Mouse (Mus musculus): Measurements from ENCODE around the gene Suds3. TPM values are rescaled to one million over a fixed set of nuclear protein-coding genes. Genes with fewer than 3 reads are reported as not detected.

The Suds3 gene
- polyA plus RNA-seq, 1 experiment: 76.0 TPM

- Histone ChIP-seq H3ac (ENCODE audit: control insufficient read depth, insufficient read length, low read depth) (peak overlapping the region; percentile 67), H3K79me3 (ENCODE audit: low read depth) (peaks cover 2% of the 10 kb centered on the region)
- TF ChIP-seq FOSL1 (IDR thresholded peaks at IDR 0.05; ENCODE audit: insufficient read depth, low read length, poor library complexity, severe bottlenecking) (no peak), CEBPB (IDR thresholded peaks at IDR 0.05; ENCODE audit: low read depth) (no peak), USF1 (IDR thresholded peaks at IDR 0.05; ENCODE audit: low read depth) (peak; percentile 1), MAX (IDR thresholded peaks at IDR 0.05) (no peak)
These were observed 4.9 kb upstream of the Suds3 start for GRCm38 (mm10) chr5:117120489-117121466.

GRCm38 (mm10) chr5:117119777-117120488 lies 4.0 kb upstream of the Suds3 start, which contains the start of gene Taok3:
TSS of gene Taok3 (plus strand) at chr5:117120129.
- TF ChIP-seq USF1 (IDR thresholded peaks at IDR 0.05; ENCODE audit: low read depth) (no peak), MYOG (IDR thresholded peaks at IDR 0.05; ENCODE audit: control insufficient read depth, extremely low read depth, insufficient read length) (no peak), CEBPB (IDR thresholded peaks at IDR 0.05; ENCODE audit: low read depth) (no peak), MYOD1 (IDR thresholded peaks at IDR 0.05; ENCODE audit: control insufficient read depth, insufficient read length, low read depth) (no peak)
- peak within 1 kb of the TSS; percentile 75 for H3ac ChIP-seq (ENCODE audit: control insufficient read depth, insufficient read length, low read depth)
- no peaks in the 10 kb centered on the region for H3K36me3 ChIP-seq (ENCODE audit: control insufficient read depth, insufficient read depth)
- H3K79me2 ChIP-seq (ENCODE audit: control insufficient read depth, insufficient read depth): peaks cover 18% of the 10 kb centered on the region
- H3K27me3 ChIP-seq (ENCODE audit: control insufficient read depth, insufficient read depth, insufficient read length): no peaks in the 10 kb centered on the region
- peak within 1 kb of the TSS; percentile 44 for H3K4me3 ChIP-seq (ENCODE audit: insufficient read depth, poor library complexity, severe bottlenecking)
- H3K79me3 ChIP-seq (ENCODE audit: low read depth): peaks cover 4% of the 10 kb centered on the region

More at GRCm38 (mm10) chr5:117120489-117121466, 4.9 kb upstream of the Suds3 start:
- H3K4me3 ChIP-seq (ENCODE audit: insufficient read depth, poor library complexity, severe bottlenecking): peak overlapping the region; percentile 44
- peaks cover 10% of the 10 kb centered on the region for H3K79me2 ChIP-seq (ENCODE audit: control insufficient read depth, insufficient read depth)
- no peaks in the 10 kb centered on the region for H3K36me3 ChIP-seq (ENCODE audit: control insufficient read depth, insufficient read depth)
- no peaks in the 10 kb centered on the region for H3K27me3 ChIP-seq (ENCODE audit: control insufficient read depth, insufficient read depth, insufficient read length)

GRCm38 (mm10) chr5:117118850-117119249 lies 2.9 kb upstream of the Suds3 start:
- peaks cover 11% of the 10 kb centered on the region for H3K79me3 ChIP-seq (ENCODE audit: low read depth)
- H3ac ChIP-seq (ENCODE audit: control insufficient read depth, insufficient read length, low read depth): no peak overlapping the region
- TF ChIP-seq CEBPB (IDR thresholded peaks at IDR 0.05; ENCODE audit: low read depth): no peak
- TF ChIP-seq USF1 (IDR thresholded peaks at IDR 0.05; ENCODE audit: low read depth): no peak
- TF ChIP-seq MYOG (IDR thresholded peaks at IDR 0.05; ENCODE audit: control insufficient read depth, extremely low read depth, insufficient read length): no peak
- no peak for TF ChIP-seq MYOD1 (IDR thresholded peaks at IDR 0.05; ENCODE audit: control insufficient read depth, insufficient read length, low read depth)
- TF ChIP-seq FOSL1 (IDR thresholded peaks at IDR 0.05; ENCODE audit: insufficient read depth, low read length, poor library complexity, severe bottlenecking): no peak
- TF ChIP-seq MAX (IDR thresholded peaks at IDR 0.05): no peak
- TF ChIP-seq CTCF (IDR thresholded peaks at IDR 0.05; ENCODE audit: control insufficient read depth, insufficient read depth, insufficient read length): no peak
- no peak overlapping the region for H3K4me3 ChIP-seq (ENCODE audit: insufficient read depth, poor library complexity, severe bottlenecking)
- H3K27me3 ChIP-seq (ENCODE audit: control insufficient read depth, insufficient read depth, insufficient read length): no peaks in the 10 kb centered on the region
- peaks cover 2% of the 10 kb centered on the region for H3K36me3 ChIP-seq (ENCODE audit: control insufficient read depth, insufficient read depth)
- H3K79me2 ChIP-seq (ENCODE audit: control insufficient read depth, insufficient read depth): peaks cover 29% of the 10 kb centered on the region

- H3K36me3 ChIP-seq (ENCODE audit: control insufficient read depth, insufficient read depth): peaks cover 8% of the 10 kb centered on the region
- no peak overlapping the region for H3ac ChIP-seq (ENCODE audit: control insufficient read depth, insufficient read length, low read depth)
- no peaks in the 10 kb centered on the region for H3K27me3 ChIP-seq (ENCODE audit: control insufficient read depth, insufficient read depth, insufficient read length)
- TF ChIP-seq FOSL1 (IDR thresholded peaks at IDR 0.05; ENCODE audit: insufficient read depth, low read length, poor library complexity, severe bottlenecking) (no peak), CEBPB (IDR thresholded peaks at IDR 0.05; ENCODE audit: low read depth) (no peak), MAX (IDR thresholded peaks at IDR 0.05) (no peak), CTCF (IDR thresholded peaks at IDR 0.05; ENCODE audit: control insufficient read depth, insufficient read depth, insufficient read length) (no peak), USF1 (IDR thresholded peaks at IDR 0.05; ENCODE audit: low read depth) (no peak), MYOD1 (IDR thresholded peaks at IDR 0.05; ENCODE audit: control insufficient read depth, insufficient read length, low read depth) (no peak), MYOG (IDR thresholded peaks at IDR 0.05; ENCODE audit: control insufficient read depth, extremely low read depth, insufficient read length) (no peak)
- H3K79me3 ChIP-seq (ENCODE audit: low read depth): peaks cover 12% of the 10 kb centered on the region
- no peak overlapping the region for H3K4me3 ChIP-seq (ENCODE audit: insufficient read depth, poor library complexity, severe bottlenecking)
- H3K79me2 ChIP-seq (ENCODE audit: control insufficient read depth, insufficient read depth): peaks cover 35% of the 10 kb centered on the region
These were observed 2.3 kb upstream of the Suds3 start for GRCm38 (mm10) chr5:117118220-117118619.

GRCm38 (mm10) chr5:117117716-117118115 lies 1.8 kb upstream of the Suds3 start:
- H3ac ChIP-seq (ENCODE audit: control insufficient read depth, insufficient read length, low read depth): no peak overlapping the region
- peaks cover 12% of the 10 kb centered on the region for H3K79me3 ChIP-seq (ENCODE audit: low read depth)
- H3K79me2 ChIP-seq (ENCODE audit: control insufficient read depth, insufficient read depth): peaks cover 40% of the 10 kb centered on the region
- no peak overlapping the region for H3K4me3 ChIP-seq (ENCODE audit: insufficient read depth, poor library complexity, severe bottlenecking)
- H3K27me3 ChIP-seq (ENCODE audit: control insufficient read depth, insufficient read depth, insufficient read length): no peaks in the 10 kb centered on the region
- peaks cover 13% of the 10 kb centered on the region for H3K36me3 ChIP-seq (ENCODE audit: control insufficient read depth, insufficient read depth)
- TF ChIP-seq CTCF (IDR thresholded peaks at IDR 0.05; ENCODE audit: control insufficient read depth, insufficient read depth, insufficient read length) (no peak), USF1 (IDR thresholded peaks at IDR 0.05; ENCODE audit: low read depth) (no peak), CEBPB (IDR thresholded peaks at IDR 0.05; ENCODE audit: low read depth) (no peak), FOSL1 (IDR thresholded peaks at IDR 0.05; ENCODE audit: insufficient read depth, low read length, poor library complexity, severe bottlenecking) (no peak), MAX (IDR thresholded peaks at IDR 0.05) (no peak), MYOD1 (IDR thresholded peaks at IDR 0.05; ENCODE audit: control insufficient read depth, insufficient read length, low read depth) (no peak), MYOG (IDR thresholded peaks at IDR 0.05; ENCODE audit: control insufficient read depth, extremely low read depth, insufficient read length) (no peak)
